Mouse (Mus musculus): Measurements from ENCODE around the gene Nans.

Nans gene

GRCm38 (mm10) chr4:46532926-46533325 is 43.9 kb downstream of the Nans start:
- DNase-seq (ENCODE audit: low spot score in 2 of 2): no peak

DNA sequence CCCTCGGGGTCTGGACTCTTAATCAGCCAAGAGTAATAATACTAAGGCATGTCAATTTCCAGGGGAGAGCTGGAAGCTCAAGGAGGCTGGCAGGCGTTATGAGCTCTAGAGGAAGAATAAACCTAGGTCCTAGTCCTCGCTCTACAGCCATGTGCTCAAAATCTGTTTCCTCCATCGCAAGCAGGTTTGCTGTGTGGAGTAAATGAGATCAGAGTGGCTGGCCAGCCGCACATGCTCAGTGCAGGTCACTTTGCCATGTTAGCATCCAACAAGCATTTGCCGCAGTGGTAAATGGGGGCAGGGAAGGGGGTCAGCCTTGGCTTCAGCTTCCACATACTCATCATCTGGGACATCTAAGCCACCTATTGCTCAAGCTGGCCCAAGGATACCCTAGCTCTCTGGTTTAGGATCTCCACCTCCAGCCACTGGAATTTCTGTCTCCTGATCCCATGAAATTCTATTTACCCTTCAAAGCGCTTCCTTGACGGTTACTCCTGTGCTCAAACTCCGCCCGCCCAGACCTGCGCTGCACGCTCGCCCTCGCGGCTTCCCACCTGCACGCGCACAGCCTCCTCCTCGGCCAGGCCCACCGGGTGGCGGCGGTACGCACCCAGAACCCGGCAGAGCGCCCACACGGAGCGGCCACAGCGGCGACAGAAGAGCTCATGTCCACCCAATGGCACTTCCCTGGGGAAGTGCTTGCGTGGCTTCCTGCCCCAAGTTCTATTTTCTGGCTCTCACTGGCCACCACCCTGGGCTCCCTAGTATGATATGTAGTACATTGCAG is 45.1 kb downstream of the Nans start:
- no peak for DNase-seq (ENCODE audit: low spot score in 2 of 2)

DNA sequence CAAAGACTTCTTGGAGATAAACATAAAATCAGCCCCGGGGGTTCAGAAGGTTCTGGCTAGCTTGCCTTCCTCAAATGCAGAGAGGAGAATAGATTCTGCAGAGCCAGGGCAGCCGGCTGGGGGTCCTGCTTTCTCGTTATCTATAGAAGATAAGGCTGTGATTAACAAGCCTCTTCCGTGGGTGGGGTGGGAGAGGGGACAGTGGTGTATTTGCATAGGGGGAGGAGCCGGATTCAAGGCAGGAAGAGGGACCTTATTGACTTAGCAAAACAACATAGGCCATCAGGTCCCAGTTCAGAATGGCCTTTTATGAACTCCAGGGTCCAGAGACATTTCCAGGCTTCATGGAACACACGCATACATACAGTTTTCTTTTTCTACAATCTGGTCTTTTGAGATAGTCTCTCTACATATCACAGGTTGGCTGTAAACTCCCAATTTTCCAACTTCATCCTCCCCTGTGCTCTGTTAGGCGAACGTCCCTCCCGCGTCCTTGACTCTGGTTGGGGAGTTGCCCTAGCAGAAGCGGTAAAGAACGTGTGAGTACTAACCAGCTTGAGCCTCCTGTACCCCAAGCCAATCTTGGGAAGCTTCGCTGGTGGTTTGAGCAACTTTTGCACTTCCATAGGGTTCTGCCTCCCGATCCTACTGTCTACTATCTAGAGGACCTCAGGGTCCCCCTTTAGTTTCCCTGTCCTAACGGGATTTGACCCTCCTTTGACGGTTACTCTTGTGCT is 46.2 kb downstream of the Nans start:
- DNase-seq (ENCODE audit: low spot score in 2 of 2): no peak

- DNase-seq (ENCODE audit: low spot score in 2 of 2): no peak
These were observed 46.9 kb downstream of the Nans start, which contains the start of gene Trim14 for GRCm38 (mm10) chr4:46535840-46536361. Gene Trim14, minus strand, starts transcription at chr4:46536141.

DNA sequence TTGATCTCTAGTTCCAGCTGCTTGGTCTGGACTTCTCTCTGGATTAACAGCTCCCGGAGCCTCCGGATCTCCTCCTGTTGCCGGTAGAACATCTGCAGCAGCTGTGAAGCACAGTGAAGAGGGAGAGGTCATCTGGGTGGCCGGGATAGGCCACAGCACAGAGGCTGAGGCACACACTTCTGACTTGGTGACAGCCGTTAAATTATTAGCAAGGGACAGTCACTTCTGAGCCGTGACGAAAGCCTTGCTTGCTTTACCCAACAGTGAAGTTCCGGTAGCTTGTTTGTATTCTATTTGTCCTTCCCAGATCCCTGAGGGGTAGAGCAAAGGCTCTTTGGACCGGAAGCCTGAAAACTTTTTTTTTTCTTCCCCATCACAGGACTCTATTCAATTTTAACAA is 50.1 kb downstream of the Nans start:
- no peak for DNase-seq (ENCODE audit: low spot score in 2 of 2)

DNA sequence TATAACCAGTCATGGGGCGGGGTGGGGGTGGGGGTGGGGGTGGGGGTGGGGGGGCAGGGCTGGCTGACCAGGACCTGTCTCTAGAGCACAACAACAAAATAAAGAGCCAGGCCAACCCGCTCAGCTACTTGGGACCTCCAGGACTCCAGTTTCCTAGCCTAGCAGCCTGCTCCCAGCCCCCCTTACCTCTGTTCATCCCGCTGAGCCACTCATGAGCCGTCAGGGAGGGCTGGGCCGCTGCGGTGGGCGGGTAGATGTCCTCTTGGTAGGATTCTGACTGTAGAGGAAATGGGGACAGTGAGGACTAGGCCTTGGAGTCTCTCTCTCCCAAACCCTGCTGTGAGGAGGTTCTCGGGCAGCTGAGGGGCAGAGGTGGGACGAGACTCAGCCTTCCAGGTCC is 52.7 kb downstream of the Nans start:
- no peak for DNase-seq (ENCODE audit: low spot score in 2 of 2)

DNA sequence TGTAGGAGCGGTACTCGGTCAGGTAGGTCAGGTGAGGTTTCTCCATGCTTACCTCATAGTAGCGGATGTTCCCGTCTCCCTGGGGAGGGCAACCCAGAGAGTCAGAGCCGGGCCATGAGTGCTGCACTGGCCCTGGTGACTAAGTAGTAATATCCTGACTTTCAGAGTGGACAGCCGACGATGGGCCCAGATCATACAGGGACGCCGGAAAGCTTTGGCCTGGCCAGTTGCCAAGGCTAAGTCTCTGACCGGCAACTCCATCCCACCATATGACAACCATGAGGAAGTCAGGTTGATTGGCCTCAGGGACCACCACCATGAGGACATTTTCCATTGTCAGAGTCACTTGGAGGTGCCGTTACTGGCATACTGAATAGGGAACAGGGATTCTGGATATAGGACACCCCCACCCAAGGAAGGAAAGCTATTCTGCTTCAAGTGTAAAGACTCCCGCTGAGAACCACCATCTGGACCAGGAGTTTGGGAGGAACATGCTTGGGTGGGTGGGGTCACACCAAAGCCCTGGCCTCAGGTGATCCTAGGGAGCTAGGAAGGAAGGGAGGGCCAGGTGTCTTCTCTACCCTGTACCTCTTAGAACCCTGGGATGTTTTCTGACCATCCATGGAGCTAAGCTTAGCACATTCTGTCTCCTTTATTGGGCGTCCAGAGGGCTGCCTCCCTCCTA is 54.5 kb downstream of the Nans start:
- DNase-seq (ENCODE audit: low spot score in 2 of 2): no peak

DNA sequence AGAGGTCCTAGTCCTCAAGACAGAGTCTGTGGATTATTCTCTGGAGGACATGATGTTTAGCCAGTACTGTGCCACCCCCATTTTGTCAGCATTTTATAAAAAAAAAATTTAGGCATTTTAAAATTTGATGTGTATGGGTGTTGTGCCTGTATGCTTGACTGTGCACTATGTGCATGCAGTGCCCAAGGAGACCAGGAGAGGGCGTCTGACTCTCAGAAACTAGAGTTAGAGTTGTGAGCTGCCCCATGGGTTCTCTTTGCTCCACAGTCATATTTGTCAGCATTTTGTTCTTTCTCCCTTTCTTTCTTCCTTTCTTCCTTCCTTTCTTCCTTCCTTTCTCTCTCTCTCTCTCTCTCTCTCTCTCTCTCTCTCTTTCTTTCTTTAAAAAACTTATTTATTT is 55.3 kb downstream of the Nans start:
- DNase-seq (ENCODE audit: low spot score in 2 of 2): no peak

- no peak for DNase-seq (ENCODE audit: low spot score in 2 of 2)
These were observed 56.5 kb downstream of the Nans start for GRCm38 (mm10) chr4:46545498-46545897.

DNA sequence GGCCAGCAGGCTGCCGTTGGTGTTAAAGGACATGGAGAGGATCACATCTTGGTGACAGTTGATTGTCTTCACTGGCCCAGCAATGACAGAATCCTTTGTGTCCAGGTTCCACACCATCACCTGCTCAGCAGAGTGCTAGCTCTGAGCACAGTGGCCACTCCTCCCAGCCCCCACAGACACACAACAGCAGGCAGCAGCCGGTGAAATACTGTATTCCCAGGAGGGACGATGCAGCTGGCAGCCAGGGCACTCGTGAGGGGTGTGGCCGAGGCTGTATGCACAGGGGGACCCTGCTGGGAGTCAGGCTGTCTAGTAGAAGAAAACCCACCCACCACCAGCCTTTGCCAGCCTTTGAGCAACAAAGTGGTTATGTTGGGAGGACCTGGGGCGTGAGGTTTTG is 57.7 kb downstream of the Nans start:
- DNase-seq (ENCODE audit: low spot score in 2 of 2): no peak

DNA sequence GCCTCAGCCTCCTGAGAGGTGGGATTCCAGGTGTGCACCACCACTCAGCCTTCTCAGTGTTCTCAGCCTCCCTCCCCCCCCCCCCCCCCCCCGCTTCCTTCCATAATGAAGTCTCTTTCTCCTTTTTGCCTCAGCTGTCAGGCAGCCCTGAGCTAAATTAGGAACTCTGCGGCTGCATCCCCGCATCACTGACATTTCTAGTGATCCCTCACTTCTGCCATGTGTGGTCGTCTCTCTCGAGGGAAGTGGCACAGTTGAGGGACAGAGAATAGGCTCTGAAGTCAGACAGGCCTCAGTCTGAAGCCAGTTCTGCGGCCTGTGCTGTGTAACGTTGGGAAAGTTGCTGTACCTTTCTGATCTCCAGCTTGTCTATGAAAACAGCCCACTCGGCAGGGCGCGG is 60.9 kb downstream of the Nans start:
- no peak for DNase-seq (ENCODE audit: low spot score in 2 of 2)

DNA sequence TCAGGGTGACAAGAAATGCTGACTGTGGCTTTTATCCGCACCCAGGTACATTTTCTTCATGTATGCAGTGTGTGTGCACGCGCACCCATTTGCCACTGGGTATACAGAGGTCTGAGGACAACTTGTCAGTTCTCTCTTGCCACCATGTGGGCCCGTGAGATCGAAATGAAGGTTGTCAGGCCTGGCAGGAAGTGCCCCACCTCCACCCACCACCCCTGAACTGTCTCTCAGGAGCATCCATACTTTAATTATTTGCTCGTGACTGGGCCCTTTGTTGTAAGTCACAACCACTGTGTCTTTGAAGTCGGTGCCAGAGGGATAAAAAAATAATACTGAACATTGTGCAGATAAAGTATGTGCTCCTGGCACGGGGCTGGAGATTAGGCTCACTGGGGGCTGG is 61.4 kb downstream of the Nans start:
- no peak for DNase-seq (ENCODE audit: low spot score in 2 of 2)

Measured in frontal cortex, postnatal 36 days (tissue).